Mouse (Mus musculus) heart, adult 8-10 months (tissue): Measurements from ENCODE around the gene Slc8a3. TPM values are rescaled to one million over a fixed set of nuclear protein-coding genes. Genes with fewer than 3 reads are reported as not detected.
"Not testable (repeated sequence)": the region's sequence is repeated elsewhere in the genome, so short reads cannot be mapped to it uniquely, and the experiment has no call there.

Experiments used
- DNase-seq: peaks from one replicate; pipeline ENCODE4 v3.0.0; 2022; ENCODE audit warnings: low spot score
- total RNA-seq, 4 experiments: library from RNA; stranded (reverse); gene quantifications; 2 replicates each; pipeline ENCODE4 v1.2.4; 2022

Slc8a3 gene
- total RNA-seq: under 1 TPM; 0.16 to 0.20 (median 0.16) TPM

GRCm38 (mm10) chr12:81332875-81333421, at the start of gene Slc8a3:
Gene Slc8a3, minus strand, starts transcription at chr12:81333180.
- no peak for DNase-seq

- DNase-seq: not testable (repeated sequence)
Observed at GRCm38 (mm10) chr12:81379364-81379763, 46.4 kb upstream of the Slc8a3 start, which contains the start of gene Gm4787. Gene Gm4787, minus strand, starts transcription at chr12:81379464.

GRCm38 (mm10) chr12:81333841-81334240, 861 bp upstream of the Slc8a3 start:
- no peak for DNase-seq

- no peak for DNase-seq
Observed at GRCm38 (mm10) chr12:81331937-81332874, 774 bp downstream of the Slc8a3 start.

GRCm38 (mm10) chr12:81331046-81331638, 1.8 kb downstream of the Slc8a3 start:
- DNase-seq: no peak

- no peak for DNase-seq
Observed at GRCm38 (mm10) chr12:81324991-81325390, 8.0 kb downstream of the Slc8a3 start.

- no peak for DNase-seq
Observed at GRCm38 (mm10) chr12:81324116-81324515, 8.9 kb downstream of the Slc8a3 start.

GRCm38 (mm10) chr12:81321021-81321420, 12.0 kb downstream of the Slc8a3 start:
- no peak for DNase-seq

- no peak for DNase-seq
Observed at GRCm38 (mm10) chr12:81317811-81318210, 15.2 kb downstream of the Slc8a3 start.

- no peak for DNase-seq
Observed at GRCm38 (mm10) chr12:81315953-81316352, 17.0 kb downstream of the Slc8a3 start.

GRCm38 (mm10) chr12:81303626-81304025, 29.4 kb downstream of the Slc8a3 start:
- DNase-seq: no peak

- no peak for DNase-seq
Observed at GRCm38 (mm10) chr12:81294613-81295012, 38.4 kb downstream of the Slc8a3 start.

- DNase-seq: no peak
Observed at GRCm38 (mm10) chr12:81278031-81278430, 54.9 kb downstream of the Slc8a3 start.

GRCm38 (mm10) chr12:81274616-81275015, 58.4 kb downstream of the Slc8a3 start:
- no peak for DNase-seq

GRCm38 (mm10) chr12:81273333-81273732, 59.6 kb downstream of the Slc8a3 start:
- no peak for DNase-seq

- no peak for DNase-seq
Observed at GRCm38 (mm10) chr12:81269246-81269645, 63.7 kb downstream of the Slc8a3 start.

- no peak for DNase-seq
Observed at GRCm38 (mm10) chr12:81262821-81263220, 70.2 kb downstream of the Slc8a3 start.

- DNase-seq: no peak
Observed at GRCm38 (mm10) chr12:81258215-81258614, 74.8 kb downstream of the Slc8a3 start.

- no peak for DNase-seq
Observed at GRCm38 (mm10) chr12:81245411-81245810, 87.6 kb downstream of the Slc8a3 start.

- DNase-seq: peak; percentile 15
Observed at GRCm38 (mm10) chr12:81244954-81245353, 88.0 kb downstream of the Slc8a3 start.

- DNase-seq: no peak
Observed at GRCm38 (mm10) chr12:81244492-81244891, 88.5 kb downstream of the Slc8a3 start.

- DNase-seq: no peak
Observed at GRCm38 (mm10) chr12:81241676-81242075, 91.3 kb downstream of the Slc8a3 start.
